Mouse (Mus musculus): ENCODE measurements at regions not wholly inside any gene's neighbourhood (a gene's known extent, or its start where the extent isn't known, plus 50 kb on each side); places are given as distances from the start of the nearest gene placed in this dataset.

GRCm38 (mm10) chr10:53180751-53181151 lies 156.7 kb upstream of the Pln start:
- no peaks in the 10 kb centered on the region for H3K4me1 ChIP-seq (replicated peaks; ENCODE audit: control insufficient read depth, insufficient read depth)
- TF ChIP-seq CTCF (IDR thresholded peaks at IDR 0.05; ENCODE audit: low read depth) (no peak), EP300 (optimal IDR thresholded peaks at IDR 0.05) (no peak)
- WGBS: 19% methylated on average over 11 of the region's 11 CpGs
- H3K27me3 ChIP-seq (ENCODE audit: control insufficient read depth, insufficient read depth, low read length): no peaks in the 10 kb centered on the region
- no peak overlapping the region for H3K9ac ChIP-seq (ENCODE audit: low read length)
- H3K4me3 ChIP-seq (ENCODE audit: low read depth, low read length): no peak overlapping the region
- H3K9me3 ChIP-seq (ENCODE audit: control insufficient read depth, low read length): no peaks in the 10 kb centered on the region
- H3K27ac ChIP-seq (replicated peaks): 0 out of 2 replicates have a peak overlapping the region, but pooled peaks have one; percentile 56
- DNase-seq (ENCODE audit: low spot score) (no peak), ATAC-seq (ENCODE audit: low FRiP score, low TSS enrichment) (no peak)
- H3K36me3 ChIP-seq (ENCODE audit: control insufficient read depth, insufficient read depth, low read length): no peaks in the 10 kb centered on the region
- H3K4me2 ChIP-seq (replicated peaks; ENCODE audit: low read depth): peak overlapping the region; percentile 23; the same call in 1 of the 2 replicates

- H3K4me2 ChIP-seq (replicated peaks; ENCODE audit: low read depth): no peak overlapping the region
- WGBS: 55% methylated on average over 9 of the region's 9 CpGs
- ATAC-seq (ENCODE audit: low FRiP score, low TSS enrichment): no peak
- H3K36me3 ChIP-seq (ENCODE audit: control insufficient read depth, insufficient read depth, low read length): no peaks in the 10 kb centered on the region
- no peak for DNase-seq (ENCODE audit: low spot score)
- H3K4me1 ChIP-seq (replicated peaks; ENCODE audit: control insufficient read depth, insufficient read depth): no peaks in the 10 kb centered on the region
- H3K27ac ChIP-seq (replicated peaks): 0 out of 2 replicates have a peak overlapping the region, but pooled peaks have one; percentile 56
- no peaks in the 10 kb centered on the region for H3K9me3 ChIP-seq (ENCODE audit: control insufficient read depth, low read length)
- no peak overlapping the region for H3K9ac ChIP-seq (ENCODE audit: low read length)
- no peaks in the 10 kb centered on the region for H3K27me3 ChIP-seq (ENCODE audit: control insufficient read depth, insufficient read depth, low read length)
- H3K4me3 ChIP-seq (ENCODE audit: low read depth, low read length): no peak overlapping the region
- TF ChIP-seq CTCF (IDR thresholded peaks at IDR 0.05; ENCODE audit: low read depth) (no peak), EP300 (optimal IDR thresholded peaks at IDR 0.05) (no peak)
Measured at GRCm38 (mm10) chr10:53181413-53181812, 156.1 kb upstream of the Pln start.

GRCm38 (mm10) chr10:53208466-53208865 lies 129.0 kb upstream of the Pln start:
- ATAC-seq (ENCODE audit: low FRiP score, low TSS enrichment) (no peak), DNase-seq (ENCODE audit: low spot score) (no peak)
- Histone ChIP-seq H3K27ac (replicated peaks) (no peak overlapping the region), H3K36me3 (ENCODE audit: control insufficient read depth, insufficient read depth, low read length) (no peaks in the 10 kb centered on the region), H3K9me3 (ENCODE audit: control insufficient read depth, low read length) (no peaks in the 10 kb centered on the region), H3K4me3 (ENCODE audit: low read depth, low read length) (no peak overlapping the region), H3K27me3 (ENCODE audit: control insufficient read depth, insufficient read depth, low read length) (no peaks in the 10 kb centered on the region), H3K9ac (ENCODE audit: low read length) (no peak overlapping the region), H3K4me1 (replicated peaks; ENCODE audit: control insufficient read depth, insufficient read depth) (no peaks in the 10 kb centered on the region), H3K4me2 (replicated peaks; ENCODE audit: low read depth) (no peak overlapping the region)
- WGBS: 73% methylated on average over 3 of the region's 3 CpGs
- TF ChIP-seq CTCF (IDR thresholded peaks at IDR 0.05; ENCODE audit: low read depth): no peak
- TF ChIP-seq EP300 (optimal IDR thresholded peaks at IDR 0.05): no peak

- ATAC-seq (ENCODE audit: low FRiP score, low TSS enrichment) (no peak), DNase-seq (ENCODE audit: low spot score) (no peak)
- TF ChIP-seq CTCF (IDR thresholded peaks at IDR 0.05; ENCODE audit: low read depth) (no peak), EP300 (optimal IDR thresholded peaks at IDR 0.05) (no peak)
- no peak overlapping the region for H3K27ac ChIP-seq (replicated peaks)
- no peaks in the 10 kb centered on the region for H3K9me3 ChIP-seq (ENCODE audit: control insufficient read depth, low read length)
- H3K9ac ChIP-seq (ENCODE audit: low read length): no peak overlapping the region
- no peaks in the 10 kb centered on the region for H3K4me1 ChIP-seq (replicated peaks; ENCODE audit: control insufficient read depth, insufficient read depth)
- no peak overlapping the region for H3K4me3 ChIP-seq (ENCODE audit: low read depth, low read length)
- H3K27me3 ChIP-seq (ENCODE audit: control insufficient read depth, insufficient read depth, low read length): no peaks in the 10 kb centered on the region
- H3K36me3 ChIP-seq (ENCODE audit: control insufficient read depth, insufficient read depth, low read length): no peaks in the 10 kb centered on the region
- no peak overlapping the region for H3K4me2 ChIP-seq (replicated peaks; ENCODE audit: low read depth)
Measured at GRCm38 (mm10) chr10:53209916-53210315, 127.6 kb upstream of the Pln start.
